Mouse (Mus musculus) ovary, postnatal 10 days (tissue): ENCODE measurements around the gene Lpcat3.
"Not testable (repeated sequence)": the region's sequence is repeated elsewhere in the genome, so short reads cannot be mapped to it uniquely, and the experiment has no call there.

ENCODE experiments used
- DNase-seq: peaks from one replicate; pipeline ENCODE4 v3.0.0; 2022; ENCODE audit warnings: low spot score

Gene Lpcat3

DNA sequence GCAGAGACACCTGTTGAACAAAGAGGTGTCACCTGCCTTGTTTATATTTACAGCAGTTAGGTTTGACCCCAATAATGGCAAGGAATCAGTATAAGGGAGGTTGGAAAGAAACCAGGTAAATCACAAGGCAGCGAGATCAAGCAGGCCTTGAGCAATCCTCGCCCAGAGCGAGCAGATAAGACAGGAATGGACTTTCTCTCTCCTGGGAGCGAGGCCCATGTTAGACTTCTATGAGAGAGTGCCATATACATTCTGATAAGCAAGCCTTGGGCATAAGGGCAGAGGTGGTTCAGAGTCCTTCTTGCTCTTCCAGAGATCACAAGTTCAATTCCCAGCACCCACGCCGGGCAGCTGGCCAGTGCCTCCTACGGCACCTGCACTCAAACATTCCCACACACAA, 15.9 kb downstream of the Lpcat3 start:
- DNase-seq = no peak

GRCm38 (mm10) chr6:124679486-124679885, 16.7 kb downstream of the Lpcat3 start:
- DNase-seq = no peak

- not testable (repeated sequence) for DNase-seq
Observed at GRCm38 (mm10) chr6:124682291-124682690, 19.5 kb downstream of the Lpcat3 start.

DNA sequence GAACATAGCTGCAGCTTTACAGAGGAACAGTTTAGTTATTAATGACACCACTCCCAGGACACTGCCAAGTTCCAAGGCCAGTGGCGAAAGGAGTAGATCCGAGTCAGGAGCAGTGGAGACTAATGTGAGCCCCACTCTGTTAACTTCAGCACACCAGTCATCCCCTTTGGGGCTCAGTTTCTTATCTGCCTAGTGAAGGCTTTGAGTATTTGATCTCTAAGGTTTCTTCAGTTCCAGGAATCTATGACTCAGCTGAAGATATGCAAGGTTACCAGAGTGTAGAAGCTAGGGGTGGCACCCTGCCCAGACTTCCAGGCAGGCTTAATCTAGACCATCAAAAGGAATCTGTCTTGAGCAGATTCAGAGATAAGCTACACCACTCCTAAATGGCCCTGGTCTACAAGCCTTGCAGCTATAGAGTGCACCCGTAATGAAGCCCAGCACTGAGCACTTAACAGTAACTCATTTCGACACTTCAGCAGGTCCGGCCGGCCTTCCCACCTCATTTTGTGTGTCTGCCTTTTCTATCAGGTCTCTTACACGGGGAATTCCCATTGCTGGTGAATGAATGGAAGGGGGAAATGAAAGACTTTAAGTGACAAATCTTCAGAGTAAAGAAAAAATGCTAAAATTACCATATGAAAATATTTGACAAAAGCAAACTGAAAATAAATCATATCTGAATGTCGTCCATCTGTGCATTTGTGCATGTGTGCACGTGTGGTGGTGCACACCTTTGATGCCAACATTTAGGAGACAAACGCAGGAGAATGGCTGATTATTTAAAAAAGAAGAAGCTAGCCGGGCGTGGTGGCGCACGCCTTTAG, 21.0 kb downstream of the Lpcat3 start:
- DNase-seq = no peak

DNA sequence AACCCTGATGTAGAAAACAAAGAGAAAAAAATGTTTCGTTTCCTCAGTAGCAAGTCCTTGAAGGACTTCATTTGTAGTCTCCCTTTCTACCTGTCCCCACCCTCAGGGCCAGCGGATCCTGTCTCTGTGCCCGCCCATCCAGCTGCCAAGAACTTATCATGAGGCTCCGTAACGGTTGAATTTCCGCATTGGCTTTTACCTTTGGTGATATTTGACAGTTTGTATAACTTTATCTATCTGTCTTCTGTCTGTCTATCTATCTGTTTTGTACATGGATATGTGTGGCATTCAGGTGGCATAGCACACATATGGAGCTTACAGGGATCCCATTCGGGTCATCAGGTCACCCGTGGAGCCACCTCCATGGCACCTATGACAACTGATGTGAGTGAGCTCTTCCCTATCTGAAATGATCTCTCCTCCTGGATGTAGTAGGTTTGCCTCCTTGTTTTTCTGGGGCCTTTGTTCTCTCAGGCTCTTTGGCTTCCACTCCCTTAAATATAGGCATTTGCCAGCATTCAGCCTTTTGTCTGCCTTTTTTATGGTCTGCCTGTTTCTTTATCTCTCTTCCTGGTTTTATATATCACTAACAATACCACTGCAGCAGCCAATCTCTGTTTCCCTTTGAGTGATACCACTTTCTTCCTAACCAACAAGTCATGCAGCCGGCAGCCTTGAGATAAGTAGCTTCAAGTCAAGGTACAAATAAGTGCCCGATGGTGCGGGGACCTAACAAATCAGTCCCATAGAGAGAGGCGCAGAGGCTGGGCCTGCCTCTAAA, 23.0 kb downstream of the Lpcat3 start:
- no peak for DNase-seq

- DNase-seq = not testable (repeated sequence)
Observed at GRCm38 (mm10) chr6:124686644-124687043, 23.8 kb downstream of the Lpcat3 start.

- no peak for DNase-seq
Observed at GRCm38 (mm10) chr6:124688151-124688758, 25.4 kb downstream of the Lpcat3 start.

DNA sequence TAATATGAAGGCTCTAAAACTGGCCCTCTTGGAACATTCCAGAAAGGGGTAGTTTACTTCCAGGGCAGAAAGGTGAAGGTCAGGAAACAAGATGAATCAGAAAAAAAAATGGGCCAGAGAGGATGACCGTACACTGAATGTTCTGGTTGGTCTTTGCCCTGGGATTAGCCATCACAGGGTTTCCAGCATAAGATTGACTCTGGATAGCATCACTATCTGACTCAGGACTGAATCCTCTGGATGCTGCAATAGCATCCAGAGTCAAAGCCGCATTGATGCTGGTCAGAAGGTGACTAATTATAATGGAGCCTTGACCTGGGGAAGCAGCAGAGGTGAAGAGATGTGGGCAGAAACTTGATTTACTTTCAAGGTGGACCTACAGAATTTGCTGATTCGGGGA, 26.2 kb downstream of the Lpcat3 start:
- no peak for DNase-seq

DNA sequence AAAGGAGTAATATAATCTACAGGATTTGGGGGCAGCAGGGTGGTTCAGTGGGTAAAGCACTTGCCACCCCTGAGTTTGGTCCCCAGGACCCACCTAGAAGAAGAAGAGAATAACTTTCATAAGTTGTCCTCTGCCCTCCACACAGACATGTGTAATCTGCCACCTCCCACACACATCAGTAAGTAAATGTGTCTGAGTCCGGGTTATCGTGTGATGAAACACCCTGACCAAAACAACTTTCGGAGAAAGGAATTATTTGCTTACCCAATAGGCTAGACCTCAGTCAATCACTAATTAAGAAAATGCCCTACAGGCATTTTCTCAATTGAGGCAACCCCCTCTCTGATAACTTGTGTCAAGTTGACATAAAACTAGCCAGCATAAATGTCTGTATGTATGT, 27.7 kb downstream of the Lpcat3 start:
- DNase-seq = no peak

DNA sequence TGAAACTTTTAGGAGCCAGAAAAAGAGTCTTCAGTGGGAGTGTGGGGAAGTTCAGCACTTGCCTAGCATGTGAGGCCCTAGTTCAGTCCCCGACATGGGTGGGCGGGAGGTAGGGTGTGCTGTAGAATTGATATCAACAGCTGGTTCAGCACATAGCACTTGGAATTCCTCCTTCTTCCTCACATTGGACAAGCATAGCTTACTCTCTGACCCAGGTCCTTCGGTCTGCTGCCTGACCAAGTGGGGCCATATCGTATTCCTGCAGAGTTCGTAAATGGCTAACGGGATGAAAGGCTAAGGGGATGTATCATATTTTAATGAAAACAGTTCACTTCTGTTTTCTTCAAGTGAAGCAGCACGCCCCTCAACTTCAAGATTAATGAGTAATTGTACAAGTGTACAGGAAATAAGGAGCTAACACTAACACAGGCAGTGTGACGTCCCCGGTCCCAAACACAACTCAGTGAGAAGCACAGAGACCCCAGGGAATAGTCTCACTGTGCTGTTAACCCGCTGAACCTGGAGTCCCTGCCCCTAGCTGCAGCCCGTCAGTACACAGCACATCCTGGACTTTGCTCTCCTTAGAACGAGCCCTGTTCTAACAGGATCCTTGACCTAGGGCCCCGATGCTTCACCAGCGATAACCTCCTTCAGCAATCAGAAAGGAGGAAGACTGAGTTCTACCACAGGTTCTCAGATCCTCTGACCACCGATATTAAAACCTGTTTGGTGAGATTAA, 30.6 kb downstream of the Lpcat3 start:
- DNase-seq = no peak

GRCm38 (mm10) chr6:124694166-124694955, 31.5 kb downstream of the Lpcat3 start:
- DNase-seq = no peak

DNA sequence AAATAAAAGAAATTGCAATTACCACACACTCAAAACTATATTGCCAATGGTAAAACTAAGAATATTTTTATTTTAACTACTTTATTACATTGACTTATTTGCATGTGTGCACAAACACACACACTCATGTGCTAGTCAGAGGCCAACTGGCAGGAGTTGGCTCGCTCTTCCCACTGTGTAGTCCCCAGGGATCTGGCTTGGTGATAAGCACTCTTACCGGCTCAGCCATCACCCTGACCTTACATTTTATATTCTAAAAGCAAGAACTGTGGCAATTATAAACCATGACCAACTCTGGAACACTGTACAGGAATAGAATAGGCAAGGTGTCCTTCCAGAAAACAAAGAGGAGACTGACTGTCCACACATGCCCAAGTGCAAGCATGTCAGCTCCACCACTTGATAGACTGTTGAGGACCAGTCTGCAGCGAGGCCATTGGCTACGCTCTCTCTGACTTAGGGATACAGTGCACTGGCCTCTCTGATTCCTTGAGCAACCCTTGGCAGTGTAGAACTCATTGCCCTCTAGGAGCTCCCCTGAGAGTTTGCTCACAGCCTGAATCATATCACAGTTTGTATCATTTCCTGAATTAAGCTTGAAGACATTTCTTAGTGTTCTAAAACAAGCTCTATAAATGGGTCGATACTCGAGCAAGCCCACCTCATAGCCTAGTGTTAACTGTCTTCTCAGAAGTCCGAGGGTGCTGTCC, 33.8 kb downstream of the Lpcat3 start:
- no peak for DNase-seq

DNA sequence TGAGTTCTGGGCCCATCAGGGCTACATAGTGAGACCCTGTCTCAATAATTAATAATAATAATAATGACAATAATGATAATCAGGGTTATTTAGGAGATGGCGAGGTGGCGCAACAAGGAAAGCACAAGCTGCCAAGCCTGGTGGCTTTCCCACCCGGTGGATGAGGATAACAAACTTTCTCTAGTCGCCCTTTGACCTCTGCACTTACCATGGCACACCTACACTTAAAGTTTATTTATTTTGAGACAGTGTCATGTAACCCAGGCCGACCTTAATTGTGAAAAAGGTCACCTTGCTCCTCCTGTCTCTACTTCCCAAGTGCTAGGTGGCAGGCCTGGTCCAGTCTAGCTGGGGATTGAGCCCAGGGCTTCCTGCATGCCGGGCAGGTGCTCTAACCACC, 35.9 kb downstream of the Lpcat3 start:
- no peak for DNase-seq

- DNase-seq = no peak
Observed at GRCm38 (mm10) chr6:124699366-124699765, 36.5 kb downstream of the Lpcat3 start.

DNA sequence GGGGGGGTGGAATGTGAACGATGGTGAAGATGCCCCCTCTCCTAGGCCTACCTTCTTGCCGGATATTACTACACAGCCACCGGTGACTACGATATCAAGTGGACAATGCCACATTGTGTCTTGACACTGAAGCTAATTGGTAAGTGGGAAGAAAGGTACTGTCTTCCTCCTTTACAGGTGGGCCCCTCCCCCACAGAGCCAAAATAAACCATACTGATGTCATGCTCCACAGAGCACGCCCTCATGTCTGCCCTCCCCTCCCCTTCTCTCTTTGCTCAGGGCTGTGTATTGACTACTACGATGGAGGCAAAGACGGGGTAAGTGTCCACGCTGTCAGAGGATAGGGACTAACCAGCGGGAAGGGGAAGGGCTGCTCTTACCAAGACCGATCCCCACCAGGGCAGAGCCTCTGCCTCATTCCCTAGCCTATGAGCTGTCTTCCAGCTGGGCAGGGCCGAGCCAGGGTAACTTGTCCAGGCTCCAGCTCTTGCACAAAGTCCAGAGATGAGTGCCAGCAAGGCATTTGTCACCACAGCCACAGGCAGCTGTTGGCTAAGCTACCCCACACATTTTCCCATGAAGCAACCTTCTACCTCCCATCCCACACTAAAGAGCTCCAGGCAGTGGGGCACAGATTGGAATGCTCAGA, 37.3 kb downstream of the Lpcat3 start:
- DNase-seq = no peak

GRCm38 (mm10) chr6:124701338-124701737, 38.5 kb downstream of the Lpcat3 start:
- no peak for DNase-seq

DNA sequence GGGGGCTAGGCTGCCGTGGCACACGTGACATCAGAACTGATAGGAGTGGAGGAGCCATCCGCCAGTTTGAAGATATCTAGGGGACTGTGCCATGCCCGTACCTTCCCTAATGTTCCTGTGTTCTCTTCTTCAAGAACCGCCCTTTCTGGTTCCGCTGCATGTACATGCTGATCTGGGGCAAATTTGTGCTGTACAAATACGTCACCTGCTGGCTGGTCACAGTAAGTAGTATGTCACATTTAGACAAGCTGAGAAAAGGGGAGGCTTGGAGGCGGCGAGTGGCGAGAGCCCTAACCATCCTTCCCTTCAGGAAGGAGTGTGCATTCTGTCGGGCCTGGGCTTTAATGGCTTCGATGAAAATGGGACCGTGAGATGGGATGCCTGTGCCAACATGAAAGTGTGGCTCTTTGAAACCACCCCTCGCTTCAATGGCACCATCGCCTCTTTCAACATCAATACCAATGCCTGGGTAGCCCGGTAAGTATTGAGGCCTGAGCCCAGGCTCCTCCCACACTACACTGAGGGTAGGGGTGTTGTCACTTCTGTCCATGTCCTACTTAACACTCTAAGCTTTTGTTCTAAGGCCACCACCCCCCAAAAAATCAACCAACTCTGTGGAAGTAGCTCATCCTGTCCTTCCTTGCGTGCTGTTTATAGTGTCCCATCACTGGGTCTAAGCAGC, 39.4 kb downstream of the Lpcat3 start:
- no peak for DNase-seq

DNA sequence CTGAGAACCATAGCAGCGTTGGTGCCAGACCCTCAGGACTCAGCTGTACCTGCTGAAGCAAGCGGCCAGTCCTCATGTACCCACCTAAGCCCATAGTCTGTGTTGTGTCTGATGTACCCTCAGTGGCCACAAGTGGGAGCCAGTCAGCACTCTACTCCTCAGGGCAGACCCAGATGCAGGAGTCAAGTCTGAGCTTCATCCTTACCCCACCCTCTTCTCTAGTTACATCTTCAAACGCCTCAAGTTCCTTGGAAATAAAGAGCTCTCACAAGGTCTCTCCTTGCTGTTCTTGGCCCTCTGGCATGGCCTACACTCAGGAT, 39.9 kb downstream of the Lpcat3 start:
- no peak for DNase-seq

- DNase-seq = no peak
Observed at GRCm38 (mm10) chr6:124703789-124704188, 41.0 kb downstream of the Lpcat3 start.

DNA sequence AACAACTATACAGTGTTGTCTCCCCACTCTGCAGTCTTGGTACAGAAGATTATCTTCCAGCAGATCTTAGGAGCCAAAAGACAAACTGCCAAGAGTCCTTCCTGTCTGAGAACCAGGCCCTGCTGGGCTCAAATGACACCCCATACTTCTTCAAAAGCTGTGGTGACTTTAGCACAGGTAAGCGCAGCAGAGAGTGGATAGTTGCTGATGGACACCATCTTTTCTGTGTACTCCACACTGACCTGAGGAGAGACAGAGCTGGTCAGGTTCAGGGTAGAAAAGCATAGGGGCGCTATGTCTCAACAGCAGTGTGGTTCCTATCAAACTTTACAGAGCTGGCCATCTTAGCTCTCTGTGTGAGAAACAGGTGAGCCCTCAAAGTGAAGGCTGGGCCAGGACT, 41.6 kb downstream of the Lpcat3 start:
- no peak for DNase-seq
